Mouse (Mus musculus): ENCODE results near the gene Trpm2.

Gene Trpm2

DNA sequence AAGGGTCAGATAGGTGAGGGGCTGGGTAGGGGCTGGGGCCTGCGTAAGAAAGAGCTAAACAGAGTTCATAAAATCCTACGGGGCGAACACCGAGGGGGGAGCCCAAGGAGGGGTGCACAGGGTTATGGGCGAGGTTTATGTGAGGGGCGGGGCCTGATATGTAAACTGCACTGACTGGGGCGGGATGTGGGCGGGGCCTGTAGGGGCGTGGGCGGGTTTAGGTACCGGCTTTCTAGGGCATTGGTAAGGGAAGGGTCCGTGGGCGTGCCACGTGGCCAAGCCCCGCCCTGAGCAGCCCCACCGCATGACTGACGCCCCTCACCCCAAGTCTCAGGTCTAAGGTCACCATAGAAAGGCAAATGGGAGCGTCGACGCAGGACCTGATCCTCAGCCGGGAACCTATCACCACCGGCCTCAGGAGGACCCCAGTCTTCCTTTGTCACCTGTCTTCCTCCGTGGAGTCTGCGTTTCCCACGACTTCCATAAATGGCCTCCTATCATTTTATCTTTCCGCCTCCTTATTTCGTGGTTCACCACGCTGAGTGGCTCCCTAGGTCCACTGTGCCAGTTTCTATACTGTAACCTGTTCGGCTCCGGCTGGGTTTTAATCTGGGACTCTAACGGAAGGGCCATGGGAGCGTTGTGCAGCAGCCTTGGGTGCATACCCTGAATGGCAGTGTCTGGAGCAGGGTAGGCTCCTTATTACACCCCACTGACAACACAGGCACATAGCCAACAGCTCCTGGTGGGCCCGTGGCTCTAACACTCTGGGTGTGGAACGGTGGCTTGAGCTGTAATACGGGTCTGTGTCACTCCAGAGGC, 67.3 kb downstream of the Trpm2 start:
- peak; percentile 32 for DNase-seq (ENCODE audit: low spot score)

- peak; percentile 47 for DNase-seq (ENCODE audit: low spot score)
These were observed 68.0 kb downstream of the Trpm2 start, which contains the start of gene Lrrc3 for GRCm38 (mm10) chr10:77902211-77902893. TSS of gene Lrrc3 (minus strand) at chr10:77902536.

DNA sequence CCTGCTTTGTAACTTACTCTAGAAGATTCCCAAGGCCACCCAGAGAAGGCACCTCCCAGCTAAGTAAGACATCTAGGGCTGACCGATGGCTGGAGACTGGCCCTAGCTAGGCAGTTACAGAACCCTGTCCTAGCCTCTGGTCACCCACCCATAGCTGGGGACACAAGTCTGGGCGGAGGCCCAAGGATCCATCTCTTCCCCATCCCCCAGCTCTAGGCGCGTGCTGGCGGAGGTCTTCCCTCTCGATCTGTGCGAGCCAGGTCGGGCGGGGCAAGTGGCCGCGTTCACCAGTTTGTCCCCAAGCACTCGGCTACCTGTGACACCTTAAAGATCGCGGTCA, 68.5 kb downstream of the Trpm2 start:
- DNase-seq (ENCODE audit: low spot score) = peak; percentile 9

GRCm38 (mm10) chr10:77900903-77901818, 69.2 kb downstream of the Trpm2 start:
- DNase-seq (ENCODE audit: low spot score) = no peak

DNA sequence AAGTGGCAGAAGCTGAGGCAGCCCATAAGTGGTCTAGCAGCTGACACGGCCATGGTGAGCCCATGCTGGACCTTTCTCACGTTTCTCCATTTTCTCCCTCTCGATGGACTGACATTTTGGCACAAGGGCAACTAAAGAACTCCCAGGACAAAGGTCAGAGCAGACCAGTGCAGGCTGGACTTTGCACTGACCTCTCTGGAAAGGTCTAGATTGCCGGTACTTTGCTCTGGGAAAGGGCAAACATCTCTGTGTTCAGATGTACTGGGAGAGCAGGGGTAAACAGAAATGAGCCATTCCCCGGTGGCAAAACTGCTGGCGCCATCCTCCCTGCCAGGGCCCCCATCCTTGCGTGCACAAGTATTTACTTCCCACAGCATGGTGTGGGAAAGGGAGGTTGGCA, 70.2 kb downstream of the Trpm2 start:
- no peak for DNase-seq (ENCODE audit: low spot score)

DNA sequence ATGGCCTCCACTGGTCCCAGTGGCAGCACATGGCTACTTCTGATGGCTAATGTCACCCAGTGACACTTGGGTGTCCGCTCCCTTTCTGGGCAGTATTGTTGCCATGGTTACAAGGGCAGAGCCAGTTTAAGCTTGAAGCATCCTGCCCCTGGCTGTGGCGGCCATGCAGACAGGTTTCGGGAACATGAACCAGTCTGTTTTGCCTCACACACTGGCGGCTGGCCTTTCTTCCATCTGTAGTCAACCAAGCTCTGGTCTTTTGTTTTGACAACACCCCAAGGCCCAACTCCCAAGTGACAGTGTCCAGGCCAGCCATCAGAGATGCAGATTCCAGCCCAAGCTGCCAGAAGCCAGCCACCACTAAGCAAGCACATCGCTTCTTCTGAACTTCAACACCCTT, 74.8 kb downstream of the Trpm2 start:
- DNase-seq (ENCODE audit: low spot score) = no peak

GRCm38 (mm10) chr10:77890987-77891565, 79.3 kb downstream of the Trpm2 start:
- DNase-seq (ENCODE audit: low spot score) = no peak

DNA sequence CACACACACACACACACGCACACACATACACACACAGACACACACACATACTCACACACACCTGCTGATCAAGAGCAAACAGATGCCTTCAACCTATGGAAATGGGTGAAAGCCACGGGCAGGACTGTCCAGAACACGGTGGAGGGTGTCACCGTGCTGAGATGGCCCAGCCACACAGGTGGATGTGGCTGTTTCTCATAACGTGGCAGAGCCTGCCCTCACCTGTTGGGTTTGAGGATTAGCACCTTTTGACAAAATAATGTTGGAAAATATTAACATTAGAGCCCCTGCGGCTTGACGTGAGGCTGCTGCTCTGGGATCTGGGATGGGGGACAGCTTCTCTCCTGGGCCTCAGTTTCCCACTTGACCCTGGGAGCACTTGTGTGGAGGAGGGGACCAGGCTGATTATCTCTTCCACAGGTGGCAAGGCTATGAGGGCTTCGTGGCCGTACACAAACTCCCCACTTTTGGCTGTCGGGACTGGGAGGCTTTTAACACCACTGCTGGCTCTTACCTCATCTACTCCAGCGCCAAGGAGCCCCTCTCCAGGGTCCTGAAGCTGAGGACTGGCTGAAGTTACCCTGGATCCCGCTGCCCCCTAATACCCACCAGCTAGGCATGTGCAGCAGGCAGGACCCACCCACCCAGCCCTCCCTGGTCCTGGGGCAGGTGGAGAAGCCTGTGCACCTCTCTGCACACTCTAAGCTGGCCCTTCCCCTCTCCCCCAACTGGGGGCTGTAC, 84.2 kb downstream of the Trpm2 start:
- no peak for DNase-seq (ENCODE audit: low spot score)

DNA sequence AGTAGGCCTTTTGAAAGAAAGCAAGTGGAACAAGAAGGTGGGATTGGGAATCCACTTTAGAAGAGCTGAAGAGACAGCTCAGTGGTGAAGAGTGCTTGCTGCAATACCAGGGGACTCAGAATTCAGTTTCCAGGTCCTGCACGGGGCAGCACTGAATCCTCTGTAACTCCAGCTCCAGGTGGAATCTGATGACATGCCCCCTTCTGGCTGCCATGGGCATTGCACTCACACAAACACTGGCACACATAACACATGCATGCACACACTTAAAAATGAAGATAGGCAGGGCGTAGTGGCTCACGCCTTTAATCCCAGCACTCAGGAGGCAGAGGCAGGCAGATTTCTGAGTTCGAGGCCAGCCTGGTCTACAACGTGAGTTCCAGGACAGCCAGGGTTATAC, 87.8 kb downstream of the Trpm2 start:
- no peak for DNase-seq (ENCODE audit: low spot score)

GRCm38 (mm10) chr10:77880305-77880704, 90.1 kb downstream of the Trpm2 start:
- no peak for DNase-seq (ENCODE audit: low spot score)

- peak; percentile 42 for DNase-seq (ENCODE audit: low spot score)
These were observed 91.4 kb downstream of the Trpm2 start for GRCm38 (mm10) chr10:77878985-77879384.

DNA sequence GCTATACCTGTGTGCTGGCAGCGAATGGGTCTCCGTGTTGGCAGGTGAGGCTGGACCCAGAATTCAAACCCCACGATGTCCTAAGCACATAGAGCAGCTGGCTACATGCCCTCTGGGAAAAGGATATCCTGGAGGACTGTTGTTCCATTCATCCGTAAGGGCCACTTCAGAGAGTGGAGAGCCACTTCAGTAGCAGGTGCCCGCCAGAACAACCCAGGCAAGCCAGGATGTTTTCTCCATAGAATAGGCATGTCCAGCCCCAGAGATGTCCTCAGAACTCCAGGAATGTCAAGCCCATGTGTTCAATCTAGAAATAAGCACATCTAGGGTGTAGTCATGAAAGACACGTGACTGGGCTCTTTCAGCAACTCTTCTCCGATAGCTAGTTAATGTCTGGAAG, 100.7 kb downstream of the Trpm2 start:
- no peak for DNase-seq (ENCODE audit: low spot score)

DNA sequence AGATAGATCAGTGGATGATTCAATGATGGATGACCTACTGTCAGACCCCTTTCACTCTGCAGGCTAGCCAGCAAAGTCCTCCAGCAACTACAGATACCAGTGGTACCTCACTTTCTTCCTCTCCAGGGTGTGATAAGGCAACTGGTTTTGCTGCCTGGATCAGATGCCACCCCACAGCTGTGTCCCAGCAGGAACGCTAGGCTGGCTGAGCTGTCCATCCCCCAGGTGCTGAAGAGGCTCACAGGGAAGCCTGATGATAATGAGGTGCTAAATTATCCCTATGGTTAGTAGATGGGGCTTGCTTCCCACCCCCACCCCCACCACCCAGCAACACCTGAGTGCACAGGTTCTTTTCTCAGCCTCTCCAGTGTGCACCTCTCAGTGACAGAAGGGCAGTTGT, 102.8 kb downstream of the Trpm2 start:
- DNase-seq (ENCODE audit: low spot score) = no peak

DNA sequence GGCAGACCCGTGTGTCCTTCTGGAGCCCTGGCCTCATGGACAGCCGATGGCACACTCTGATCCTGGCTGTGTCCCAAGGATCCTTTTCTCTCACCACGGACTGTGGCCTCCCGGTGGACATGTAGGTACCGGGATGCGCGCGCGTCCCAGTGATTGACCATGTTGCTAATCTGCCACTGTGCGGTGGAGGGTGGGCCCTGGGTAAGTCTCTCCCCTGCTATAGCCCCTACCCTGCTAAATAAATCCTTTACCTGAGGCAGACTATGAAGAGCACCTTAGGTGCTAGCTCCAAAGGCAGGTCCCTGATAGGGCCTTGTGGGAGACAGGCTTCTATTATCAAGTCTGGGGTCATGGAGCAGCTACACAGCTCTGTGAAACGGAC, 105.6 kb downstream of the Trpm2 start:
- no peak for DNase-seq (ENCODE audit: low spot score)

DNA sequence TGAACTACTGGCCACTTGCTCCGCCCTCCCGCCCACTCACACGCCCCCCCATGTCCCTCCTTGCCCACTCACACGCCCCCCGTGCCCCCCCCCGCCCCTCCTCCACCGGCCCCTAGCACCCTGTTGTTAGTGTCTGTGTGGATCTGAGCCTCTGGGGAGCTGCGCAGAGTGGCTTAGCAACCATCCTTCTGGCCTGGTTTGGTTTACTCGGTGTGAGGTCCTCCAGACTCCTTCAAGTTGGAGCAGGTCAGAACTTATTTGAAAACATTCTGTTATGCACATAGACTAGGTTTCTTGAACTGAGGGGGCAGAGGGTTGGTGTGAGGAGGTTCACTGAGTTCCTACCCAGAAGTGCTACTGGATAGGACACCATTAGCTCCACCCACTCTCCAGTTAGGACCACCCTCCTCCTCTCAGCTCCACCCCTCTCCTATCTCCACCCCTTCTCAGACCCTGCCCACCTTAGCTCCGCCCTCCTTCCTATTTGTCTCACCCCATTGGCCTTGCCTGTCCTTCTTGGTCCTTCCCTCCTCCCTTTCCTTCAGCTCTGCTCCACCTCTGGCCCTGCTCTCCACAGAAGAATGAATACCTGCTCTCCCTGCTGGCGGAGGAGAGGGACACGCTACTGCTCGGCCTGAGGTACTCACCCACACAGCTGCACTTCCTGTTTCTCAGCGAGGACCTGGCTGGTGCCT, 106.1 kb downstream of the Trpm2 start:
- DNase-seq (ENCODE audit: low spot score) = peak; percentile 55

- DNase-seq (ENCODE audit: low spot score) = no peak
These were observed 108.7 kb downstream of the Trpm2 start, which contains the start of gene Gm3285 for GRCm38 (mm10) chr10:77861675-77862074. TSS of gene Gm3285 (plus strand) at chr10:77861975.

Data from urinary bladder, postnatal 25 days (tissue).